Mouse (Mus musculus) brain, embryonic 14.5 days (tissue): ENCODE data around the gene Mlec.
"Not testable (repeated sequence)": the region's sequence is repeated elsewhere in the genome, so short reads cannot be mapped to it uniquely, and the experiment has no call there.

Experiments used
- CTCF ChIP-seq: fragments of 200-500 bp; IDR thresholded peaks from 2 replicates; pipeline ENCODE4 v1.5.1; 2012; ENCODE audit warnings: inconsistent platforms, mild to moderate bottlenecking, moderate library complexity, borderline replicate concordance; ENCODE audit not compliant: insufficient read depth, insufficient read length; ENCODE audit errors: extremely low read depth
- POLR2A ChIP-seq: fragments of 200-500 bp; IDR thresholded peaks from 2 replicates; pipeline ENCODE4 v1.6.1; 2012; ENCODE audit warnings: mild to moderate bottlenecking, inconsistent platforms, borderline replicate concordance; ENCODE audit not compliant: poor library complexity, insufficient read depth, insufficient read length, severe bottlenecking; ENCODE audit errors: extremely low read depth

DNA sequence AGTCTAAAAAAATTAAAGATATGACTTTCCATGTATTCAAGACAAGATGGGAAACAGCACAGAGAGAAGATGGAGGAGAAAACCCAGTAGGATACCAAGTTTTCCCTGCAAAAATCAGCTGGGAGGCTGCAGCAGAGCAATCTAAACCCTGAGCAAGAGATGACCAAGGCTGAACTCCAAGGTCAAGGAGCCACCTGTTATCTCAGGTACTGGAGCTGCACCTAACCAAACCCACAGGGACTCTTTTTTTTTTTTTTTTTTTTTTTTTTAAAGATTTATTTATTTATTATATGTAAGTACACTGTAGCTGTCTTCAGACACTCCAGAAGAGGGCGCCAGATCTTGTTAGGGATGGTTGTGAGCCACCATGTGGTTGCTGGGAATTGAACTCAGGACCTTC lies 9.1 kb downstream of the Mlec start:
- not testable (repeated sequence) for TF ChIP-seq CTCF, POLR2A
